Mouse (Mus musculus) testis, postnatal 14 days (tissue): Measurements from ENCODE around the gene Trpm1.

Experiments used
- DNase-seq: peaks from one replicate; pipeline ENCODE4 v3.0.0; 2021; ENCODE audit warnings: low spot score

Gene Trpm1

GRCm38 (mm10) chr7:64289416-64289815 is 135.8 kb downstream of the Trpm1 start:
- no peak for DNase-seq

DNA sequence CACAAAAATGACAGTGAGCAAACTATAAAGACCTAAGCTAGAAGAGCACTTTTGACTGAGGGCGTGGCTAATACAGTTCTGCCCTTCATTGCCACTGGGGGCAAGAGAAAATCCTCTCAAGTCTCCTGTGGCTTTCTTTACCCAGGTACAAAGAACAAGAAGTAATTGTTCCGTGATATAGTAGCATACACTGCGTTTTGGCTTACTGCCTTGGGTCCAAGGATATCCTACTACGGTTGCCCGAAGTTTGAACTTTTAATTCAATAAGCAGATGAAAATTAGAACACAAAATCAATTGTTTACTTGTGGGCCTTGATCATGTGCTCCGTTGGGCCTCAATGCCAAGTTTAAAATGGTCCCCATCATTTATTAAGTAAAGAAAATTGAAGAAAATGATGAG is 136.8 kb downstream of the Trpm1 start:
- no peak for DNase-seq

DNA sequence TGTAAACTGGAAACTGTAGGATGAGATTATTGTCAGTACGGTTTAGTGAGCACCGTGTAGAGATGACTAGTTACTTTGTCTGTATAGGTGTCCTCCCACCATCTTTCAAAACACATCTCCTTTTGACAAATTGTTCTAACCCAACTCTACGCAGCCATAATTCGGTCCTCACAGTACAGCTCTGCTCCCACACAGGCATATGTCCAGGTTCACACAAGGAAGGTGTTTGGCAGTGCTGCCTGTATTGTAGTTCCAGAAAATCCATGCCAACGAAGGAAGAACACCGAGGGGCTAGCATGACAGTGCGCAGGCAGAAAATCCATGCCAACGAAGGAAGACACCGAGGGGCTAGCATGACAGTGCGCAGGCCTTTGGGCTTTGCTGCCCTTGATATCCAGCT is 138.1 kb downstream of the Trpm1 start:
- DNase-seq = no peak

- no peak for DNase-seq
Observed at GRCm38 (mm10) chr7:64296286-64297010, 142.8 kb downstream of the Trpm1 start.

DNA sequence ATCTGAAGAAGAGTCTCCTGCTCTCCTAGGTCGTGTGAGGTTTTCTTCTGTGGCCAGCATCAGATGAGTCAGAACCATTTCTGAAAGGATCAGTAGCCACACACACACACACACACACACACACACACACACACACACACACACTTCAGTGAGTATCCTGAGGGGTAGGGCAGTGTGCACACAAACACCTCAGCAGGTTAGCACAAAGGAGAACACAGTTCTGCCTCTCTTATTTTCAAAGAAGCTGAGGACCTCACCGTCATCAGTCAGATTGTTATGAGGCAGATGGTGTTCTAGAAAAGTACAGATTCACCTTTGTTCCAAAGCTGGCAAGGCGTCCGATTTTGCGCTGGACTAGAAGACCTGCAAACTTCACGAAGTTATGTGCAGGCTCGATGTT is 156.6 kb downstream of the Trpm1 start:
- DNase-seq = no peak

DNA sequence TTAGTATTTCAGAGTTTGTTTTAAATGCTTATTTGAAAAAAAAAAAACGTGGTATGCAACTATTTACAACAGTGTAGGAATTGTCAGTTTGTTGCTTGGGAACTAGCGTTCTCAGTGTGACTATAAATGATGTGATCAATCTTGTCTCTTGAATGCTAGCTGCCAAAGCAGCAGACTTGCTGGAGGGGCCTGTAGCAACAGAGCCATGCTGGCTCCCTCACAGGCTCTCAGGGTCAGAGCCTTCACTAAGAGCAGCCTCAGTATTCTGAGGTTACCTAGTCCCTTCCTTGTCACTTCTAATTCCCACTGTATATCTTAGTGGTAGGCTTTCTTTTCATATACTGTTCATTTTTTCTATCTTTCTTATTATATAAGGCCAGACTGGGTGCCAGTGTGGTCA is 157.1 kb downstream of the Trpm1 start:
- DNase-seq = no peak

DNA sequence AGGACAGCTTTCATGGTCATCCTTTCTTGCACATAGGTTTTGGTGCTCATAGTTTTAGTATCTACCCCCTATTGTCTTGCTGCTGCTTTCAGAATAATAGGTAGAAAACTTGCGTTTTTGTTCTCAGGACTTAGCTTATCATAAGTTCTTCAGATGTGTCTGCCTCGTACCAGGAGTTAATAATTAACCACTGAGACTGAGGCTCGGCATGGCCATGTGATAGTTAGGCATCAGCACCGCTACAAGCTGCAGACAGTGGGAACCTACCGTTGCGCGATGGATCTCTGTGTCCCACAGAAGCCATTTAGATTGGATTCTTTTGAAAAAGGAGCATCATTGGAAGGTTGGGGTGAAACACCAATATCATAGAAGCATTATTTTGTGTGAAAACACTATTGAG is 159.2 kb downstream of the Trpm1 start:
- no peak for DNase-seq
